Mouse (Mus musculus) lung, adult 2 months (tissue): ENCODE results near the gene Rgs16. TPM values are rescaled to one million over a fixed set of nuclear protein-coding genes. Genes with fewer than 3 reads are reported as not detected.
"Not testable (repeated sequence)": the region's sequence is repeated elsewhere in the genome, so short reads cannot be mapped to it uniquely, and the experiment has no call there.

Source experiments
- DNase-seq: peaks from one replicate; pipeline ENCODE4 v3.0.0; 2022
- H3K4me1 ChIP-seq: fragments of 200-500 bp; 2 replicates; pipeline ENCODE4 v1.6.1; 2011; ENCODE audit warnings: low read length; ENCODE audit not compliant: control insufficient read depth, insufficient read depth
- H3K4me3 ChIP-seq: fragments of 200-500 bp; replicated peaks from 2 replicates; pipeline ENCODE3; 2011; ENCODE audit warnings: low read depth, mild to moderate bottlenecking, control low read depth, low read length; ENCODE audit errors: extremely low read depth
- CTCF ChIP-seq: fragments of 200-500 bp; IDR thresholded peaks from 2 replicates; pipeline ENCODE4 v1.5.1; 2011; ENCODE audit warnings: mild to moderate bottlenecking, low read length, control low read depth; ENCODE audit not compliant: insufficient read depth
- POLR2A ChIP-seq: fragments of 200-500 bp; IDR thresholded peaks from 2 replicates; pipeline ENCODE4 v1.6.1; 2011; ENCODE audit warnings: low read depth, mild to moderate bottlenecking, control low read depth, low read length, borderline replicate concordance; ENCODE audit errors: extremely low read depth
- WGBS: fragments of 180-500 bp; shearing (Covaris S2); methylation state at CpG from one replicate; pipeline ENCODE4 v1.1.7; 2018; 5-methylcytosine and 5-hydroxymethylcytosine counted together
- polyA plus RNA-seq: library from polyadenylated mRNA; depleted of rRNA; stranded (reverse); fragments of >200 nt; gene quantifications from 2 replicates; pipeline ENCODE4 v1.2.3, GENCODE M21; 2012; rRNA removed

The Rgs16 gene
- polyA plus RNA-seq, 1 experiment = 0.71 TPM

DNA sequence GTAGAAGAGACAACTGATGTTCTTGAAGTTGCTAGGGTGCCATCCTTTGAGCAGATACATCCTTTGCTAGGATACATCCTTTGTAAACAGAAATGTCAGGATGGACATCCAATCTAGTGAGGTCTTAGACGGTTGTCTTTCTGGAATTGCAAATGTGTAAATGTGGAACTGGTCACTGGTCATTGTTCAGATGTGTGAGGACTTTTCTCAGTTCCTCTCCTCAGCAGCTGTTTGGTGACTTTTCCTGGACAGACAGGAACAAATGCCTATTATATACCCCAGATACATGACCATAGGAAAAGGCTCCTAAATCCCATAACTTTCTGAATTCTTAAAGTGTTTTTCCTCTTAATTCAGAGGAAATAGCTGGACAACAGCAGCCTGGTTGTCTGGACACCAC, 27.1 kb downstream of the Rgs16 start:
- TF ChIP-seq POLR2A = no peak
- no peak for TF ChIP-seq CTCF
- whole genome bisulfite sequencing = 71% methylated on average over 1 of the region's 1 CpGs
- no peaks in the 10 kb centered on the region for H3K4me1 ChIP-seq
- DNase-seq = no peak
- H3K4me3 ChIP-seq = no peak overlapping the region

DNA sequence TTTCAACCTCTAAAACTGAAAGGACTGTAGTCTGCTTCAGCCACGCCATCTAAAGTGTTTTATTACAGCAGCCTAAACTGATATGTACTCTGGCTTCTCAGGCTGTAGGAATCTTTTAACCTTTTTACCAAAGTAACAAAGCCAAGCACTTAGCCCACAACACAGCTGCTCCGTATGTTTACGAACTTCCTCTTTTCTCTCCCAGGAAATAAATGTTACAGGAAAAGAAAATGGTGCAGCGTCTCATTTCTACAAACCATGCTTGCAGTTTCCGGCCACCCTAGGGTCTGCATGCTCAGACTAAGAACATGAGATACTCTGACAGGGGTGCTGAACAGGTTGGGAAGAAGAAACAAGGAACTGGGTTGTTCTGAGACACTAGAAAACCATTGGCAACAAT, 28.3 kb downstream of the Rgs16 start:
- DNase-seq = no peak
- TF ChIP-seq CTCF (no peak), POLR2A (no peak)
- Histone ChIP-seq H3K4me1 (no peaks in the 10 kb centered on the region), H3K4me3 (no peak overlapping the region)
- WGBS = 50% methylated on average over 5 of the region's 5 CpGs

DNA sequence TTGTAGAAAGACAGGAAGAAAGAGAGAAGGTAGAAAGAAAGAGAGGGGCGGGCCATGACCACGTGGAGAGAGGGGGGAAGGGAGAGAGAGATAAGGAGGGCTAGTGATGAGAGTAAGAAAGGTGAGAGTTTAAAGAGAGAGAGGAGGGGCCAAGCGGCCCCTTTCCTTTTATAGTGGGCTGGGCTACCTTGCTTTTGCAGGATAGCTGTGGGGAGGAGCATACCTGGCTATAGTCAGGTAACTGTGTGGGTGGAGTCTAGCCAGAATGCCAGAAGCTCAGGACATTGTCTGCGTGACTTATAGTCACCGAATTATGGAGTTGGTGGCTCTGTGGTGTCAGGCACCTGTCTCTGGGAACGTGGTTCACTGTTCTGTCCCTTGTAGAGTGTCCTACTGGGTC, 29.4 kb downstream of the Rgs16 start:
- H3K4me3 ChIP-seq, DNase-seq, H3K4me1 ChIP-seq: not testable (repeated sequence)
- WGBS = 54% methylated on average over 6 of the region's 6 CpGs

DNA sequence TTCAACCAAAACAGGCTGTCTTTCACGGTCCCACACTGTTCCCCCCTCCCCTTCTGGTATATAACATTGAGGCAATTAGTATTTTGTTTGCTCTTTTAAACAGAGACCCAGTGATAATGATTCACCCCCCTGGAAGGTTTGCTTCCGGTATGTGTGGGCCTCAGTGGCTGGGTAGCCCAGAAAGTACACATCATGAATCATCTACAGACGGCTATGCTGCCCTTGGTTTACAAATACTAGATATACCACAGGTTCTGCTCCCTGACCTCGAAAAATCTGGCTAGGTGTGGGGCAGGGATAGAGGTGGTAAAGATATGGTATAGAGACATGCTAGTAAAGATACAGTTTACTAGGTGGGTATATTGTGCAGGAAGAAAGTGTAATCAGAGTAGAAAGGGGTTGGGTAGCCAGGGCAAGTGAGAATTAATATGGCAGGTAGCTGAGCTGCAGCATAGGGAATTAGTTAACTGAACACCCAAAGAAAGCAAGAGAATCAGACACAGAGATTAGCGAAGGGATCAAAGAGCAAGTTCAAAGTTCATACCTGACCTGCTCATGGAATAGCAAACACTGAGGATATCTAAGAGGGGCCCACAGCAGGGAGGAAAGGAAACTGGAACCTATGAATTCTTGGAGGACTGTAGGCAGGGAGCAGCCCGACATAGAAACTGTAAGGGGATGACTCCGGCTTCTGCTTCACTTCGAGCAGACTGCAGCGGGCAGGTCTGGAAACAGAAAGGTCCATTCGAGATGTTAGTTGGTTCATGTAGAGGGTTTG, 30.0 kb downstream of the Rgs16 start:
- 67% methylated on average over 10 of the region's 10 CpGs for WGBS
- TF ChIP-seq CTCF (no peak), POLR2A (no peak)
- no peak overlapping the region for H3K4me3 ChIP-seq
- H3K4me1 ChIP-seq = no peaks in the 10 kb centered on the region
- DNase-seq = no peak

DNA sequence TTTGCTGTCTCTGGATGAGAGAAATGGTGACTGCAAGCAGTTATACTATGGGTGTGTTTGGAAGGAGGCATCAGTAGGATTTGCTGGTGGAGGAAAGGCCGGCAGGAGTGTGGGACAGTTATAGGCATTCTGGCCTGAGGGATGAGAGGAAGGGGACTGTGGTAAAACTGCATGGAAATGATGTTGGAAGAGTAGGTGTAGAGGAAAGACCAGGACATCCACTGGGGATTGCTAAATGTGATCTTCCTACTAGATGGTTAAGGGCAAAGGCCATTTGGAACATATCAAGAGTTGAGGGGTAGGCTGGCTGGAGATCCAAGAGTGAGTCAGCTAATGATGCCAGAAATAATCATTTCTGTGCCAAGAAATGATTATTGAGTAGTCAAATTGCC, 30.6 kb downstream of the Rgs16 start:
- WGBS = 94% methylated on average over 1 of the region's 1 CpGs
- Histone ChIP-seq H3K4me1 (no peaks in the 10 kb centered on the region), H3K4me3 (no peak overlapping the region)
- TF ChIP-seq POLR2A = no peak
- TF ChIP-seq CTCF = no peak
- no peak for DNase-seq

DNA sequence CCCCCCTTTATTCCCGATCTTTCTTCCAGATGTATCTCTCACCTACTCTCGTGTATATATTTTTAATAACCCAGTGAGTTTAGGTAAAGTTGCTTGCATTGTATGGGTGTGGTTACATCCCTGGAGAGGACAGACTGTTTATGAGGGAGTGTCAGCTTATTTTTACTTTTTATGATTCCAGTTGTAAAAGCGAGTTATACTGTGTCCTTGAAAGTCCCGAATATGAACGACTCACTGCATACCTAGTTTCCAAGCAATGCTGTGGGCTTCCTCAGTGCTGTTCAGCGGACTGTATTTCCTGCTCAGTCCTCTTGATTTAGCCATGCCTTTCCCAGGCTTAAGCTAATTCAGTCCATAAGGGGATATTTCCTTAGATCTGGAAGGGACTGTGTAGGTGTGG, 35.0 kb downstream of the Rgs16 start:
- Histone ChIP-seq H3K4me1 (no peaks in the 10 kb centered on the region), H3K4me3 (no peak overlapping the region)
- TF ChIP-seq POLR2A (no peak), CTCF (no peak)
- no peak for DNase-seq
- WGBS = 68% methylated on average over 6 of the region's 6 CpGs

DNA sequence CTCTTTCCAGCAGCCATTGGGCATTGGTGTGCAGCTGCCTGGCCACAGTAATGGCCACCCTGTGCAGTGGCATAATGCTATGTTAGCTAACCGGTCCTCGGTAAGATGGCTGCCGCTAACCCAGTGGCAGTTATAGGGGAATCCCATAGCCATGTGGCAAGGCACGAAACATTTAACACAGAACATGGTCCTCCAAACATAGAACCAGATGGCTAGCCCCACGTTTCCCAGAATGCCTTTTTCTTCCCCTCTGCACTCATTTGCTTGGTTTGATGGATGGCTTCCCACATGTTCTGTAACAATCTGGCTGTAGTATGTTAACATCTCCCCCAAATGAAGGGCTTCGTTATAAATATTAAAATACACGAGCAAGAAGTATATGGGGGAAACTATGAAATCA, 36.1 kb downstream of the Rgs16 start:
- no peaks in the 10 kb centered on the region for H3K4me1 ChIP-seq
- no peak for DNase-seq
- TF ChIP-seq POLR2A (no peak), CTCF (no peak)
- WGBS = 88% methylated on average over 7 of the region's 7 CpGs
- H3K4me3 ChIP-seq = no peak overlapping the region

DNA sequence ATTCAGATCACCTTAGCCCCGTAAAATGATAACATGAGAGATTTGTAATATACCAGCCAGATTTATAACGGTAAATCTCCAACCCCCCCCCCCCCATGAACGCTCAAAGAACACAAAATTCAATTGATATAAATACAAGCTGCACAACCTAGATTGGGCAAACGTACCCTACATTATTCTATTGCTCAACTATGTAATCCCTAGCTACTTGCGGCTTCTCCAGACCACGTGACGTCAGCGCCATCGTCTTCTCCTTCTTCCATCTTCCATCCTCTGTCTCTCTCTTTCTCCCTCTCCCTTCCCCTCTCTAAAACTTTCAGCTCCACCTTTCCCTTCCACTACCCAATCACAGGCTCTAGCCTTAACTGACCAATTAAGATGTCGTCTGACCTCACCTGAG, 38.1 kb downstream of the Rgs16 start:
- no peak for DNase-seq
- no peaks in the 10 kb centered on the region for H3K4me1 ChIP-seq
- no peak for TF ChIP-seq CTCF
- no peak for TF ChIP-seq POLR2A
- H3K4me3 ChIP-seq = no peak overlapping the region
- 80% methylated on average over 10 of the region's 10 CpGs for WGBS

DNA sequence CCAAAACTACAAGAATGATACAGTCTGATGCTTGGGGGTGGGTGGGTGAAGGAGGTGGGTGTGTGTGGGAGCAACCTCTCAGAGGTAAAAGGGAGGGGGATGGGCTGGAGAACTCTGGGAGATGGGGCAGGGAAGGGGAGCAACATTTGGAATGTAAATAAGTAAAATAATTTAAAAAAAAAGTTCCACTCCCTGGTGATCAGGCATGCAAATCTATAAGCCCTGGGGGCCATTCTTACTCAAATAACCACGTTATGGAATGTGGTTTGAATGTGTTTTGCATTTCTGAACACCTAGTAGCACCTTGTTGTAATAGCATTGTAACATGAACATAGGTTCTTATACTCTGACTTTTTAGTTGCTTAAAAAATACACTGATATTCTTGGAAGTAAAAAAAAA, 43.2 kb downstream of the Rgs16 start:
- TF ChIP-seq CTCF (no peak), POLR2A (no peak)
- H3K4me1 ChIP-seq = no peaks in the 10 kb centered on the region
- DNase-seq = no peak
- H3K4me3 ChIP-seq = no peak overlapping the region
- 45% methylated on average over 1 of the region's 1 CpGs for WGBS

DNA sequence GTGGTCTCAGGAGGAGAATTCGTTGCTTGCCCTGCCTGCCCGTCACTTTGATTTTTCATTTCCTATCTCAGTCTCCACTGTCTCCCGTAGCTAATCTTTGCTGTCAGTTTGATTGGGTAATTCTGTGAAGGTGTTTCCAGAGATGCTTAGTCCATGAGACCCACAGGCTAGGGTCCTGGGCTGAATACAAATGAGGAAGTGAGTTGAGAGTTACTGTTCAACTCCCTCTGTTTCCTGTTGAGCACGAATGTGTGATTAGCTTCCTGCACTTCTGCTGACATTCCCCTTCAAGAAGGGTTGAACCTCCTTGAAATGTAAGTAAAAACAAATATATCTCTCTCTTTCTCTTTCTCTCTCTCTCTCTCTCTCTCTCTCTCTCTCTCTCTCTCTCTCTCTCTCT, 45.5 kb downstream of the Rgs16 start:
- Histone ChIP-seq H3K4me3 (no peak overlapping the region), H3K4me1 (no peaks in the 10 kb centered on the region)
- WGBS = 43% methylated on average over 4 of the region's 4 CpGs
- no peak for DNase-seq
- no peak for TF ChIP-seq POLR2A
- no peak for TF ChIP-seq CTCF

DNA sequence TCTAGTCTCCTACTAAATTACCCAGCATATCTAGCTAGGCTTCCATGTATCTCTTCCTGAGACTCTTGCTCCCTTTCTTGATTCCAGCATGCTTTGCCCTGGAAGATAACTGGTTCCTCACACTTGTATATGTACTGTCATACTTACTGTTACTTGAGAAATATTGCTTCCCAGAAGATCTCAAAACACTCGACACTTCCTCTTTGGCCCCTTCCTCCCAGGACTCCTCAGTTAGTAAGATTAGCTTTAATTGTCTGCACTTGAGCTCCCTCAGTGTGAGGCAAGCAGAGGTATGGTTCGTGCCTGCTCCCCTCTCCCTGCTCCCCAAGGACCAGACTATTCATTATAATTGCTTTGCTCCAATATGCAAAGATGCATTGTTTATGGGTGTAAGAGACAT, 50.6 kb downstream of the Rgs16 start:
- H3K4me1 ChIP-seq = no peaks in the 10 kb centered on the region
- no peak overlapping the region for H3K4me3 ChIP-seq
- TF ChIP-seq POLR2A (no peak), CTCF (no peak)
- DNase-seq = no peak
- 41% methylated on average over 2 of the region's 2 CpGs for WGBS

DNA sequence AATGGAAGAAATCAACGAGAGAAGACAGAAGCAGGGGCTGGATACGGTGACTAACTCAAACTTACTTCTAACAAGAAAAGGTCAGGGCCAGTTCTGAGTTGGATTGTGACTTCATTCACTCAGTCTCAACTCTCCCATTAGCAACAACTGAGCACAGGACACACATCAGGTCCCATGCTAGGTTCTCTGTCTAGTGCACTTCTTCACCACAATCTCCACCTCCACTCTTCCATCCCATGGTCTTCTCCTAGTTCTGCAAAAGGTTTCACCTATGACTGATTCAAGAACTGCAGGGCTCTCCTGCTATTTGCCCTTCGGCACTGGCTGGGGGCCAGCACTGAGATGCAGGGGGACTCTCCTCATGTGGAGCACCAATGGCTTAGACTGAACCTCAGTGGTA, 54.1 kb downstream of the Rgs16 start:
- H3K4me3 ChIP-seq = no peak overlapping the region
- TF ChIP-seq CTCF = no peak
- no peak for TF ChIP-seq POLR2A
- no peaks in the 10 kb centered on the region for H3K4me1 ChIP-seq
- 80% methylated on average over 3 of the region's 3 CpGs for WGBS
- no peak for DNase-seq

Other genes with a start within 250 kb of the Rgs16 start
- gene Npl, start 190.3 kb upstream of the Rgs16 start, polyA plus RNA-seq = 1.0 and 1.1 TPM in 2 replicates
- gene Rgs8, start 87.3 kb upstream of the Rgs16 start, polyA plus RNA-seq = 0.01 TPM in 1 of 2 replicates, not detected in the other
- 4.7 and 10.1 TPM in 2 replicates for gene Rnasel, start 9.1 kb downstream of the Rgs16 start, polyA plus RNA-seq
- 0.08 and 0.25 TPM in 2 replicates for gene Rgsl1, start 103.8 kb downstream of the Rgs16 start, polyA plus RNA-seq
- not detected in 2 replicates for gene Teddm1b, start 134.0 kb downstream of the Rgs16 start, polyA plus RNA-seq
- gene Teddm1a, start 151.4 kb downstream of the Rgs16 start, polyA plus RNA-seq = not detected in 2 replicates
- gene Glul, start 159.6 kb downstream of the Rgs16 start, polyA plus RNA-seq = 190 and 219 TPM in 2 replicates
- 0.43 and 0.44 TPM in 2 replicates for gene Teddm2, start 159.9 kb downstream of the Rgs16 start, polyA plus RNA-seq